Mouse (Mus musculus) ovary, adult 18-20 months (tissue): ENCODE measurements around the gene Polr2l.
A peak's percentile ranks its signal among the peaks of the same experiment; 100 is the strongest.

Source experiments
- DNase-seq: peaks from one replicate; pipeline ENCODE4 v3.0.0; 2022; ENCODE audit warnings: low spot score, mixed read lengths

Gene Polr2l

GRCm38 (mm10) chr7:141432186-141432611 is 42.7 kb downstream of the Polr2l start:
- no peak for DNase-seq

- no peak for DNase-seq
These were observed 43.3 kb downstream of the Polr2l start for GRCm38 (mm10) chr7:141431434-141432185.

- DNase-seq: no peak
These were observed 44.2 kb downstream of the Polr2l start for GRCm38 (mm10) chr7:141430585-141431240.

GRCm38 (mm10) chr7:141429840-141430584 is 44.9 kb downstream of the Polr2l start:
- DNase-seq: peak; percentile 72

- DNase-seq: no peak
These were observed 45.6 kb downstream of the Polr2l start, which contains the start of gene Cend1 for GRCm38 (mm10) chr7:141429310-141429709. Gene Cend1 (minus strand): TSS chr7:141429491.

GRCm38 (mm10) chr7:141428701-141429100 is 46.2 kb downstream of the Polr2l start:
- no peak for DNase-seq

- no peak for DNase-seq
These were observed 47.8 kb downstream of the Polr2l start for GRCm38 (mm10) chr7:141426948-141427730.

GRCm38 (mm10) chr7:141423811-141424210 is 51.1 kb downstream of the Polr2l start:
- DNase-seq: no peak
